Mouse (Mus musculus): ENCODE data around the gene Gpr182. TPM values are rescaled to one million over a fixed set of nuclear protein-coding genes. Genes with fewer than 3 reads are reported as not detected.
"Not testable (repeated sequence)": the region's sequence is repeated elsewhere in the genome, so short reads cannot be mapped to it uniquely, and the experiment has no call there.

Gpr182 gene
- 22.2 and 23.4 TPM in 2 replicates for polyA plus RNA-seq (2016; fragmentation: Nextera tagmentation; extraction: Ambion mirVana)

- Histone ChIP-seq H3K9ac (peak within 1 kb of the TSS; percentile 72), H3K4me3 (peak within 1 kb of the TSS; percentile 48), H3K27ac (ENCODE audit: poor library complexity, severe bottlenecking) (peak within 1 kb of the TSS; percentile 75), H3K27me3 (replicated peaks) (no peaks in the 10 kb centered on the region), H3K4me1 (replicated peaks) (peaks cover 46% of the 10 kb centered on the region), H3K36me3 (peaks cover 22% of the 10 kb centered on the region), H3K9me3 (replicated peaks) (no peaks in the 10 kb centered on the region), H3K4me2 (peak within 1 kb of the TSS; percentile 61)
- WGBS, result 27% methylated on average over 8 of the region's 8 CpGs
- ATAC-seq (ENCODE audit: insufficient number of reproducible peaks, low FRiP score), result peak; percentile 78
Measured at GRCm38 (mm10) chr10:127751548-127751947, at the start of gene Gpr182. Gene Gpr182 (minus strand): TSS chr10:127751732.

GRCm38 (mm10) chr10:127800891-127801290 is 49.4 kb upstream of the Gpr182 start, which contains the start of gene Rdh16:
Gene Rdh16 (plus strand): TSS chr10:127801152.
- 78% methylated on average over 6 of the region's 6 CpGs for WGBS

GRCm38 (mm10) chr10:127799295-127799694 is 47.8 kb upstream of the Gpr182 start:
- Histone ChIP-seq H3K9ac (no peak overlapping the region), H3K4me1 (replicated peaks) (no peaks in the 10 kb centered on the region), H3K9me3 (replicated peaks) (peaks cover 12% of the 10 kb centered on the region), H3K27ac (ENCODE audit: poor library complexity, severe bottlenecking) (no peak overlapping the region), H3K36me3 (no peaks in the 10 kb centered on the region), H3K4me2 (no peak overlapping the region), H3K27me3 (replicated peaks) (no peaks in the 10 kb centered on the region), H3K4me3 (no peak overlapping the region)
- ATAC-seq (ENCODE audit: insufficient number of reproducible peaks, low FRiP score), result no peak
- 77% methylated on average over 1 of the region's 1 CpGs for WGBS

More at GRCm38 (mm10) chr10:127800891-127801290, 49.4 kb upstream of the Gpr182 start, which contains the start of gene Rdh16:
- Histone ChIP-seq H3K4me2 (no peak within 1 kb of the TSS), H3K4me3 (no peak within 1 kb of the TSS), H3K9ac (no peak within 1 kb of the TSS), H3K27ac (ENCODE audit: poor library complexity, severe bottlenecking) (no peak within 1 kb of the TSS), H3K4me1 (replicated peaks) (no peaks in the 10 kb centered on the region), H3K27me3 (replicated peaks) (no peaks in the 10 kb centered on the region), H3K36me3 (no peaks in the 10 kb centered on the region), H3K9me3 (replicated peaks) (peaks cover 9% of the 10 kb centered on the region)
- ATAC-seq (ENCODE audit: insufficient number of reproducible peaks, low FRiP score), result no peak

- ATAC-seq (ENCODE audit: insufficient number of reproducible peaks, low FRiP score); H3K4me2 ChIP-seq: not testable (repeated sequence)
Measured at GRCm38 (mm10) chr10:127785411-127785810, 33.9 kb upstream of the Gpr182 start.

GRCm38 (mm10) chr10:127782321-127782720 is 30.8 kb upstream of the Gpr182 start:
- not testable (repeated sequence) for H3K4me1 ChIP-seq (replicated peaks); H3K27me3 ChIP-seq (replicated peaks); ATAC-seq (ENCODE audit: insufficient number of reproducible peaks, low FRiP score); H3K36me3 ChIP-seq; H3K9ac ChIP-seq; H3K4me3 ChIP-seq; H3K27ac ChIP-seq (ENCODE audit: poor library complexity, severe bottlenecking); H3K4me2 ChIP-seq; H3K9me3 ChIP-seq (replicated peaks)
- 92% methylated on average over 17 of the region's 17 CpGs for WGBS

More at GRCm38 (mm10) chr10:127785411-127785810, 33.9 kb upstream of the Gpr182 start:
- not testable (repeated sequence) for H3K9ac ChIP-seq; H3K4me1 ChIP-seq (replicated peaks); H3K27me3 ChIP-seq (replicated peaks); H3K36me3 ChIP-seq; H3K27ac ChIP-seq (ENCODE audit: poor library complexity, severe bottlenecking); H3K4me3 ChIP-seq
- peaks cover 11% of the 10 kb centered on the region; the same call in 1 of the 2 replicates for H3K9me3 ChIP-seq (replicated peaks)
- 88% methylated on average over 1 of the region's 1 CpGs for WGBS

- H3K4me3 ChIP-seq, result no peak within 1 kb of the TSS
- no peak within 1 kb of the TSS for H3K27ac ChIP-seq (ENCODE audit: poor library complexity, severe bottlenecking)
- H3K9ac ChIP-seq, result no peak within 1 kb of the TSS
- H3K27me3 ChIP-seq (replicated peaks), result no peaks in the 10 kb centered on the region
- no peaks in the 10 kb centered on the region for H3K36me3 ChIP-seq
- no peaks in the 10 kb centered on the region for H3K9me3 ChIP-seq (replicated peaks)
- no peak for ATAC-seq (ENCODE audit: insufficient number of reproducible peaks, low FRiP score)
- no peak within 1 kb of the TSS for H3K4me2 ChIP-seq
- 70% methylated on average over 2 of the region's 2 CpGs for WGBS
- H3K4me1 ChIP-seq (replicated peaks), result no peaks in the 10 kb centered on the region
Measured at GRCm38 (mm10) chr10:127776011-127776410, 24.5 kb upstream of the Gpr182 start, which contains the start of gene Rdh9. Gene Rdh9 (plus strand): TSS chr10:127776386.

- Histone ChIP-seq H3K4me3 (no peak overlapping the region), H3K9ac (no peak overlapping the region), H3K27me3 (replicated peaks) (no peaks in the 10 kb centered on the region; the same call in 1 of the 2 replicates), H3K4me1 (replicated peaks) (no peaks in the 10 kb centered on the region), H3K36me3 (no peaks in the 10 kb centered on the region), H3K4me2 (no peak overlapping the region), H3K9me3 (replicated peaks) (no peaks in the 10 kb centered on the region), H3K27ac (ENCODE audit: poor library complexity, severe bottlenecking) (no peak overlapping the region)
- no peak for ATAC-seq (ENCODE audit: insufficient number of reproducible peaks, low FRiP score)
- WGBS, result 61% methylated on average over 1 of the region's 1 CpGs
Measured at GRCm38 (mm10) chr10:127766564-127766963, 15.0 kb upstream of the Gpr182 start.

- H3K4me2 ChIP-seq, result no peak overlapping the region
- H3K27me3 ChIP-seq (replicated peaks), result no peaks in the 10 kb centered on the region; the same call in 1 of the 2 replicates
- WGBS, result 68% methylated on average over 12 of the region's 12 CpGs
- H3K9ac ChIP-seq, result no peak overlapping the region
- no peak overlapping the region for H3K4me3 ChIP-seq
- no peaks in the 10 kb centered on the region for H3K4me1 ChIP-seq (replicated peaks)
- no peak for ATAC-seq (ENCODE audit: insufficient number of reproducible peaks, low FRiP score)
- no peak overlapping the region for H3K27ac ChIP-seq (ENCODE audit: poor library complexity, severe bottlenecking)
- H3K9me3 ChIP-seq (replicated peaks), result no peaks in the 10 kb centered on the region
- no peaks in the 10 kb centered on the region for H3K36me3 ChIP-seq
Measured at GRCm38 (mm10) chr10:127763914-127764680, 12.6 kb upstream of the Gpr182 start.

- not testable (repeated sequence) for H3K36me3 ChIP-seq; ATAC-seq (ENCODE audit: insufficient number of reproducible peaks, low FRiP score); H3K4me2 ChIP-seq; H3K27me3 ChIP-seq (replicated peaks); H3K4me3 ChIP-seq; H3K9ac ChIP-seq; H3K9me3 ChIP-seq (replicated peaks); H3K4me1 ChIP-seq (replicated peaks); H3K27ac ChIP-seq (ENCODE audit: poor library complexity, severe bottlenecking)
- WGBS, result 85% methylated on average over 10 of the region's 10 CpGs
Measured at GRCm38 (mm10) chr10:127762926-127763325, 11.4 kb upstream of the Gpr182 start.

- no peak within 1 kb of the TSS for H3K27ac ChIP-seq (ENCODE audit: poor library complexity, severe bottlenecking)
- H3K36me3 ChIP-seq, result no peaks in the 10 kb centered on the region
Measured at GRCm38 (mm10) chr10:127759181-127760110, 7.9 kb upstream of the Gpr182 start, which contains the start of the genes Rdh1 and Rdh16f1. Gene Rdh1 (plus strand): TSS chr10:127759721. Gene Rdh16f1 (plus strand): TSS chr10:127759787.

More at GRCm38 (mm10) chr10:127759181-127760110, 7.9 kb upstream of the Gpr182 start, which contains the start of the genes Rdh1 and Rdh16f1:
- H3K9me3 ChIP-seq (replicated peaks), result peaks cover 6% of the 10 kb centered on the region; the same call in 1 of the 2 replicates
- H3K4me2 ChIP-seq, result no peak within 1 kb of the TSS
- WGBS, result 64% methylated on average over 9 of the region's 9 CpGs
- H3K4me1 ChIP-seq (replicated peaks), result peaks cover 14% of the 10 kb centered on the region; the same call in 1 of the 2 replicates
- H3K9ac ChIP-seq, result no peak within 1 kb of the TSS
- H3K27me3 ChIP-seq (replicated peaks), result no peaks in the 10 kb centered on the region; the same call in 1 of the 2 replicates
- no peak for ATAC-seq (ENCODE audit: insufficient number of reproducible peaks, low FRiP score)
- no peak within 1 kb of the TSS for H3K4me3 ChIP-seq

All from heart, embryonic 12.5 days (tissue).